Mouse (Mus musculus) lung, adult 2 months (tissue): ENCODE data around the gene Gsdme.

Source experiments
- CTCF ChIP-seq: fragments of 200-500 bp; IDR thresholded peaks from 2 replicates; pipeline ENCODE4 v1.5.1; 2011; ENCODE audit warnings: mild to moderate bottlenecking, low read length, control low read depth; ENCODE audit not compliant: insufficient read depth
- POLR2A ChIP-seq: fragments of 200-500 bp; IDR thresholded peaks from 2 replicates; pipeline ENCODE4 v1.6.1; 2011; ENCODE audit warnings: low read depth, mild to moderate bottlenecking, control low read depth, low read length, borderline replicate concordance; ENCODE audit errors: extremely low read depth

GRCm38 (mm10) chr6:50247356-50247755 is 16.3 kb downstream of the Gsdme start:
- no peak for TF ChIP-seq CTCF
- no peak for TF ChIP-seq POLR2A
